Mouse (Mus musculus) CH12.LX (cell line): ENCODE measurements at regions not wholly inside any gene's neighbourhood (a gene's known extent, or its start where the extent isn't known, plus 50 kb on each side); places are given as distances from the start of the nearest gene placed in this dataset.

Experiments used
- DNase-seq: peaks from one replicate; pipeline ENCODE4 v3.0.0-alpha.2; 2013; ENCODE audit errors: extremely low read depth
- H3K27ac ChIP-seq: 2 replicates; pipeline ENCODE4 v1.5.1; 2012; ENCODE audit warnings: low read depth, mild to moderate bottlenecking, control low read depth, moderate library complexity; ENCODE audit not compliant: insufficient read depth
- H3K27me3 ChIP-seq: replicated peaks from 2 replicates; pipeline ENCODE3; 2012; ENCODE audit warnings: inconsistent platforms
- H3K36me3 ChIP-seq, 2 experiments: replicated peaks in 1 of 2; 2 replicates each; pipeline versions ENCODE3 to v1.6.1; 2012; ENCODE audit warnings: inconsistent platforms in 1 of 2, low read length in 1 of 2, mild to moderate bottlenecking in 1 of 2, mixed read lengths in 1 of 2, moderate library complexity in 1 of 2; ENCODE audit not compliant: control insufficient read depth in 1 of 2, insufficient read depth in 1 of 2
- H3K4me1 ChIP-seq, 2 experiments: 2 replicates each; pipeline ENCODE4 v1.6.1; 2012; ENCODE audit warnings: inconsistent platforms in 1 of 2, moderate library complexity in 1 of 2; ENCODE audit not compliant: insufficient read depth in 2 of 2, control insufficient read depth in 1 of 2
- H3K4me2 ChIP-seq: 2 replicates; pipeline ENCODE4 v1.6.1; 2012; ENCODE audit warnings: low read depth, mild to moderate bottlenecking, control low read depth; ENCODE audit not compliant: poor library complexity, insufficient read depth, severe bottlenecking
- H3K4me3 ChIP-seq, 3 experiments: fragments of 150-350 bp in 1 of 3; sonication (generic) in 1 of 3; replicated peaks in 1 of 3; 2 replicates each; pipeline versions ENCODE3 to v1.5.1; 2011 to 2012; ENCODE audit warnings: low read depth in 2 of 3, low read length in 2 of 3, mild to moderate bottlenecking in 2 of 3, moderate library complexity in 2 of 3, control low read depth in 1 of 3, improper control_type of control experiment in 1 of 3, inconsistent platforms in 1 of 3, mixed read lengths in 1 of 3; ENCODE audit not compliant: poor library complexity in 1 of 3
- H3K79me2 ChIP-seq: replicated peaks from 2 replicates; pipeline ENCODE4 v1.6.1; 2012; ENCODE audit warnings: mild to moderate bottlenecking, moderate library complexity; ENCODE audit not compliant: control insufficient read depth, poor library complexity, insufficient read depth, severe bottlenecking; ENCODE audit errors: extremely low read depth
- H3K9ac ChIP-seq: 2 replicates; pipeline ENCODE4 v1.6.1; 2012; ENCODE audit warnings: low read depth, mild to moderate bottlenecking, control low read depth, moderate library complexity; ENCODE audit not compliant: insufficient read depth
- H3K9me3 ChIP-seq: replicated peaks from 2 replicates; pipeline ENCODE3; 2012; ENCODE audit warnings: low read length, inconsistent platforms, mixed read lengths
- CTCF ChIP-seq, 2 experiments: IDR thresholded peaks in 1 of 2; conservative IDR thresholded peaks in 1 of 2; 2 replicates each; pipeline ENCODE4 v1.5.1; 2011 to 2012; ENCODE audit warnings: low read depth in 2 of 2, low read length in 2 of 2, improper control_type of control experiment in 1 of 2, inconsistent platforms in 1 of 2, mild to moderate bottlenecking in 1 of 2, moderate library complexity in 1 of 2
- E2F4 ChIP-seq: IDR thresholded peaks from 2 replicates; pipeline ENCODE4 v1.6.1; 2011; ENCODE audit warnings: low read depth, low read length, improper control_type of control experiment; ENCODE audit not compliant: insufficient replicate concordance
- ELF1 ChIP-seq: IDR thresholded peaks from 2 replicates; pipeline ENCODE4 v1.6.1; 2014; ENCODE audit warnings: low read depth, mild to moderate bottlenecking, inconsistent platforms, low read length, improper control_type of control experiment
- HCFC1 ChIP-seq: IDR thresholded peaks from 2 replicates; pipeline ENCODE4 v1.6.1; 2012; ENCODE audit warnings: low read depth, mild to moderate bottlenecking, inconsistent platforms, low read length, improper control_type of control experiment
- JUN ChIP-seq: IDR thresholded peaks from 2 replicates; pipeline ENCODE4 v1.6.1; 2011; ENCODE audit warnings: low read depth, mild to moderate bottlenecking, low read length, improper control_type of control experiment, moderate library complexity; ENCODE audit not compliant: insufficient read depth
- JUND ChIP-seq: conservative IDR thresholded peaks from 2 replicates; pipeline ENCODE4 v1.6.1; 2011; ENCODE audit warnings: low read depth, low read length, improper control_type of control experiment
- MAFK ChIP-seq: IDR thresholded peaks from 2 replicates; pipeline ENCODE4 v1.6.1; 2011; ENCODE audit warnings: low read length, improper control_type of control experiment; ENCODE audit not compliant: insufficient replicate concordance
- MAX ChIP-seq: IDR thresholded peaks from 2 replicates; pipeline ENCODE4 v1.6.1; 2011; ENCODE audit warnings: low read length, improper control_type of control experiment
- MAZ ChIP-seq: IDR thresholded peaks from 2 replicates; pipeline ENCODE4 v1.6.1; 2012; ENCODE audit warnings: low read depth, mild to moderate bottlenecking, inconsistent platforms, low read length, improper control_type of control experiment, moderate library complexity
- NELFE ChIP-seq: IDR thresholded peaks from 2 replicates; pipeline ENCODE4 v1.6.1; 2011; ENCODE audit warnings: low read depth, low read length, improper control_type of control experiment
- POLR2A ChIP-seq: IDR thresholded peaks from 2 replicates; pipeline ENCODE4 v1.6.1; 2011; ENCODE audit warnings: low read depth, mild to moderate bottlenecking, improper control_type of control experiment, low read length
- RAD21 ChIP-seq: IDR thresholded peaks from 2 replicates; pipeline ENCODE4 v1.6.1; 2011; ENCODE audit warnings: low read depth, mild to moderate bottlenecking, low read length, improper control_type of control experiment, moderate library complexity
- SIN3A ChIP-seq: IDR thresholded peaks from 2 replicates; pipeline ENCODE4 v1.6.1; 2012; ENCODE audit warnings: low read length, improper control_type of control experiment, inconsistent platforms
- SMC3 ChIP-seq: IDR thresholded peaks from 2 replicates; pipeline ENCODE4 v1.6.1; 2011; ENCODE audit warnings: low read depth, low read length, improper control_type of control experiment
- dilution Hi-C: fragments of 300-500 bp; cut with MboI; formaldehyde crosslinking; loops from 2 replicates; pipeline ENCODE4 v1.14.3; 2020; ENCODE audit warnings: low sequenced_read_pairs; ENCODE audit not compliant: extremely low pct_unique_long_range_greater_than_20kb, extremely low pct_ligation_motif_present
- in situ Hi-C: fragments of 300-500 bp; cut with MboI; formaldehyde crosslinking; loops from 3 replicates; pipeline ENCODE4 v1.14.3; 2019; ENCODE audit warnings: low sequenced_read_pairs, low pct_ligation_motif_present, low pct_unique_long_range_greater_than_20kb, mixed read lengths

- Histone ChIP-seq H3K4me2 (no peak overlapping the region), H3K36me3 (peaks cover 0 to 32% of the 10 kb centered on the region in 2 experiments), H3K4me1 (peaks cover 0 to 17% of the 10 kb centered on the region in 2 experiments; a peak in 1 of 4 replicates), H3K27me3 (no peaks in the 10 kb centered on the region), H3K79me2 (no peaks in the 10 kb centered on the region), H3K9ac (no peak overlapping the region), H3K27ac (no peak overlapping the region), H3K9me3 (no peaks in the 10 kb centered on the region), H3K4me3 (no peak overlapping the region)
- DNase-seq: peak; percentile 40
- dilution Hi-C loops: no loop called here
- TF ChIP-seq SMC3 (peak; percentile 62), CTCF (conservative IDR thresholded peaks at IDR 0.05 in 1 of 2, IDR thresholded peaks at IDR 0.05 in 1 of 2; ENCODE audit: low read depth in 2 of 2, low read length in 2 of 2) (peak; percentile 34 to 65; a peak in 2 of 4 replicates), RAD21 (peak; percentile 65), SIN3A (no peak)
- in situ Hi-C loops: loop anchor here (25.0 kb wide), 1 partner anchor 372 kb away; no protein-coding TSS in a partner anchor
Observed at GRCm38 (mm10) chr12:13009470-13009869, 67.8 kb upstream of the Mycn start.

GRCm38 (mm10) chr12:13002703-13003102 is 61.0 kb upstream of the Mycn start:
- H3K27ac ChIP-seq: no peak overlapping the region
- no peak overlapping the region for H3K4me2 ChIP-seq
- H3K4me1 ChIP-seq: peaks cover 3 to 7% of the 10 kb centered on the region in 2 experiments; a peak in 2 of 4 replicates
- DNase-seq: no peak
- dilution Hi-C loops: no loop called here
- H3K4me3 ChIP-seq: no peak overlapping the region
- no peak for TF ChIP-seq ELF1
- no peak for TF ChIP-seq MAZ
- TF ChIP-seq E2F4: no peak
- TF ChIP-seq, all 38 proteins: peak for 0
- H3K9ac ChIP-seq: no peak overlapping the region
- no peaks in the 10 kb centered on the region for H3K9me3 ChIP-seq
- H3K36me3 ChIP-seq: peaks cover 0 to 10% of the 10 kb centered on the region in 2 experiments
- no peaks in the 10 kb centered on the region for H3K27me3 ChIP-seq
- H3K79me2 ChIP-seq: no peaks in the 10 kb centered on the region
- in situ Hi-C loops: loop anchor here (25.0 kb wide), 1 partner anchor 365 kb away; no protein-coding TSS in a partner anchor

DNA sequence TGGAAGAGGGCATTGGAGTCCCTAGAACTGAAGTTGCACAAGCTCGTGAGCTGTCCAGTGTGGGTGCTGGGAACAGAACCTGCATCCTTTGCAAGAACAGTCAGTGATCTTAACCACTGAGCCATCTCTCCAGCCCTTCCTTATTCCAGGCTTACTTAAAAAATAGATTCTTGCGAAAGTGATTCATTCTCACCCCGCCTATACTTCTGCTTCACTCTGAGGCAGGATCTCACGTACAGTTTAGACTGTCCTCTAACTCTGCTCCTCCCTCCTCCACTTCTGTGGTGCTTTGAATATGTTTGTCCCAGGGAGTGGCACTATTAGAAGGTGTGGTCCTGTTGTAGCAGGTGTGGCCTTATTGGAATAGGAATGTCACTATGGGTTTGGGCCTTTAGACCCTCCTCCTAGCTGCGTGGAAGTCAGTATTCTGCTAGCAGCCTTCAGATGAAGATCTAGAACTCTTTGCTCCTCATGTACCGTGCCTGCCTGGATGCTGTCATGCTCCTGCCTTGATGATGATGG is 60.4 kb upstream of the Mycn start:
- no peak for TF ChIP-seq JUN
- TF ChIP-seq NELFE: no peak
- TF ChIP-seq E2F4: no peak
- no peak for TF ChIP-seq POLR2A
- TF ChIP-seq HCFC1: no peak
- TF ChIP-seq JUND: no peak
- TF ChIP-seq MAFK: no peak
- no peak for TF ChIP-seq MAX
- dilution Hi-C loops (no loop called here), in situ Hi-C loops (loop anchor here (25.0 kb wide), 1 partner anchor 365 kb away; no protein-coding TSS in a partner anchor)

More for the DNA sequence above, 60.4 kb upstream of the Mycn start:
- no peak overlapping the region for H3K27ac ChIP-seq
- DNase-seq: no peak
- H3K27me3 ChIP-seq: no peaks in the 10 kb centered on the region
- H3K9me3 ChIP-seq: no peaks in the 10 kb centered on the region
- no peak overlapping the region for H3K4me2 ChIP-seq
- H3K79me2 ChIP-seq: no peaks in the 10 kb centered on the region
- H3K4me3 ChIP-seq: no peak overlapping the region
- peaks cover 0 to 10% of the 10 kb centered on the region in 2 experiments for H3K36me3 ChIP-seq
- no peak overlapping the region for H3K9ac ChIP-seq
- peaks cover 3 to 7% of the 10 kb centered on the region in 2 experiments; a peak in 2 of 4 replicates for H3K4me1 ChIP-seq
